Mouse (Mus musculus) embryonic facial prominence, embryonic 13.5 days (tissue): ENCODE results near the gene Exosc7. TPM values are rescaled to one million over a fixed set of nuclear protein-coding genes. Genes with fewer than 3 reads are reported as not detected.
A peak's percentile ranks its signal among the peaks of the same experiment; 100 is the strongest.

Source experiments
- ATAC-seq: fragments of 200-750 bp; cut with Nextera tagmentation; 2 replicates; pipeline ENCODE4 v1.8.0; 2017; ENCODE audit warnings: low read depth; ENCODE audit not compliant: insufficient number of reproducible peaks, insufficient read depth, low FRiP score, low TSS enrichment
- H3K27ac ChIP-seq: fragments of 300-500 bp; sonication (generic); 2 replicates; pipeline ENCODE4 v1.5.1; 2015; ENCODE audit warnings: moderate library complexity, mild to moderate bottlenecking, inconsistent platforms
- H3K27me3 ChIP-seq: fragments of 300-500 bp; sonication (generic); 2 replicates; pipeline ENCODE4 v1.6.1; 2015; ENCODE audit warnings: mild to moderate bottlenecking, inconsistent platforms
- H3K36me3 ChIP-seq: fragments of 300-500 bp; sonication (generic); 2 replicates; pipeline ENCODE4 v1.6.1; 2015; ENCODE audit warnings: mild to moderate bottlenecking, inconsistent platforms
- H3K4me1 ChIP-seq: fragments of 300-500 bp; sonication (generic); 2 replicates; pipeline ENCODE4 v1.6.1; 2015; ENCODE audit warnings: inconsistent platforms
- H3K4me2 ChIP-seq: fragments of 300-500 bp; sonication (generic); 2 replicates; pipeline ENCODE4 v1.6.1; 2015; ENCODE audit warnings: moderate library complexity, mild to moderate bottlenecking, inconsistent platforms
- H3K4me3 ChIP-seq: fragments of 300-500 bp; sonication (generic); 2 replicates; pipeline ENCODE4 v1.5.1; 2015; ENCODE audit warnings: mild to moderate bottlenecking, inconsistent platforms
- H3K9ac ChIP-seq: fragments of 300-500 bp; sonication (generic); 2 replicates; pipeline ENCODE4 v1.6.1; 2015; ENCODE audit warnings: mild to moderate bottlenecking, inconsistent platforms
- H3K9me3 ChIP-seq: fragments of 300-500 bp; sonication (generic); 2 replicates; pipeline ENCODE4 v1.6.1; 2016; ENCODE audit warnings: inconsistent platforms
- WGBS: fragments of 180-500 bp; shearing (Covaris S2); methylation state at CpG from one replicate; pipeline ENCODE4 v1.1.7; 2015; ENCODE audit warnings: mixed read lengths; 5-methylcytosine and 5-hydroxymethylcytosine counted together
- polyA plus RNA-seq: library from polyadenylated mRNA; unstranded; fragments of >200 nt; fragmentation: Nextera tagmentation; extraction: Ambion mirVana; gene quantifications from 2 replicates; pipeline ENCODE4 v1.2.1, GENCODE M21; 2015

Gene Exosc7
- polyA plus RNA-seq, result 99.4 and 104 TPM in 2 replicates

GRCm38 (mm10) chr9:123112805-123113521 lies at the start of gene Exosc7, which contains the start of gene Zdhhc3:
Exosc7 (plus strand) TSS chr9:123113215.
Zdhhc3 (minus strand) TSS chr9:123113205.
- peaks cover 11% of the 10 kb centered on the region for H3K36me3 ChIP-seq
- H3K4me3 ChIP-seq, result peak within 1 kb of the TSS; percentile 95
- no peaks in the 10 kb centered on the region for H3K27me3 ChIP-seq
- H3K9me3 ChIP-seq, result no peaks in the 10 kb centered on the region
- H3K9ac ChIP-seq, result peak within 1 kb of the TSS; percentile 97
- peak within 1 kb of the TSS; percentile 93 for H3K27ac ChIP-seq
- under 1% methylated on average over 78 of the region's 79 CpGs for WGBS
- ATAC-seq, result peak; percentile 89
- peaks cover 15% of the 10 kb centered on the region for H3K4me1 ChIP-seq
- H3K4me2 ChIP-seq, result peak within 1 kb of the TSS; percentile 79

DNA sequence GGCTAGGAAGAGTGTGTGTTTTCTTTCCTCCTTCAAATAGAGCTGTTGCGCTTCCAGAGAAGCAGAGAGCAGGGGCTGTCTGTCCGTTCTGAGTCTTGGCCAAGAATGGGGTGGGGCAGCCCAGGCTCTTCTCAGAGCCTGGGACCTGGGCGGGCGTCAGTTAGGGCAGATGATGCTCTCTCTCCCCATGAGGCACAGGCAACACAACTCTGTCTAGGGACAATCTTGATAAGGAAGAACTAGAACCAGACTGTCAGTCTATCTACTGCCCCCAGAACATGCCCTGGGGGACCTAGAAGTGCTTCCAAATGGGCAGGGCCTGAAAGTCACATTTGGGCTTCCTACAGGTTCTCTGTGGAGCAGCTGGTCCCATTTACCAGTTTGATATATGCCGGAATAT lies 33.9 kb upstream of the Exosc7 start:
- Histone ChIP-seq H3K4me1 (no peaks in the 10 kb centered on the region), H3K9ac (no peak overlapping the region), H3K27me3 (no peaks in the 10 kb centered on the region), H3K9me3 (no peaks in the 10 kb centered on the region), H3K4me3 (no peak overlapping the region), H3K4me2 (no peak overlapping the region), H3K27ac (no peak overlapping the region), H3K36me3 (peaks cover 93% of the 10 kb centered on the region)
- 88% methylated on average over 5 of the region's 5 CpGs for WGBS
- no peak for ATAC-seq

DNA sequence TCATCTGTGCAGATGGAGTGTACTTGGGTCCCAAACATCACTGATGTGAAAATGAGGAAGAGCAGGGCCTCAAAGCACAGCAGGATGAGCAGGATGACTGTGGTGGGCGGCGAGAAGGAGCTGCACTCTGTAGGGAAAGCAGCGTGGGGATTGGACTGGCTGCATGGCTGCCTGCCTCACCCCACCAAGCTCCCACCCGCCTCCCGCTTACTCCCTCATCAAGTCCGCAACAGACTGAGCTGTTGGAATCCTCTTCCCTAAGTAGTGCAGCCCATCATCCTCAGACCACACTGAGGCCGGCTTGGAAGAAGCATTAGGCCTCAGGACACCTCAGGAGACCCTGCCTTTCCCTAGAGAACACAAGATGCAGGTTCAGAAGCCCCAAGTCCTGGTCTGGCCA lies 32.7 kb upstream of the Exosc7 start:
- no peak overlapping the region for H3K9ac ChIP-seq
- H3K4me3 ChIP-seq, result no peak overlapping the region
- 92% methylated on average over 7 of the region's 7 CpGs for WGBS
- H3K4me1 ChIP-seq, result no peaks in the 10 kb centered on the region
- H3K36me3 ChIP-seq, result peaks cover 96% of the 10 kb centered on the region
- no peak for ATAC-seq
- H3K27ac ChIP-seq, result no peak overlapping the region
- H3K9me3 ChIP-seq, result no peaks in the 10 kb centered on the region
- no peaks in the 10 kb centered on the region for H3K27me3 ChIP-seq
- H3K4me2 ChIP-seq, result no peak overlapping the region

DNA sequence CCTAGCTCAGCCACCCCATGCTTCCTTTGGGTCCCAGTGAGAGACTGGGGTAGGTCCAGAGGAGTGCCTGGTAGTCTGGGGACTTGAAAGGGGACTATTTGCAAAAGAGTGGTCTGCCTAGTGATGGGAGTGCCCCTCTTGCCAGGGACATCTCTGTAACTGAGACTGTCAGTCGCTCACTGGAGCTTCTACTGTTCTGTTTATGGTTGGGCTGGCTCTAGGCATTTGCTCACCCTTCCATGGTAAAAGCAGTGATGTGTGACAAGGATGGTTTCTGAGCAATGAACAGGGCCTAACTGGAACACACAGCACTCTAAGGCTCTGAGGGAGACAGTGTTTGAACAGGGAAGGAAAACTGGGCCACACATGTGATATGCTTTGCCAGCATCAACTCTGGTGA lies 32.2 kb upstream of the Exosc7 start:
- H3K4me2 ChIP-seq, result no peak overlapping the region
- H3K27ac ChIP-seq, result no peak overlapping the region
- 91% methylated on average over 1 of the region's 1 CpGs for WGBS
- no peaks in the 10 kb centered on the region for H3K4me1 ChIP-seq
- no peaks in the 10 kb centered on the region for H3K9me3 ChIP-seq
- ATAC-seq, result no peak
- no peak overlapping the region for H3K4me3 ChIP-seq
- no peaks in the 10 kb centered on the region for H3K27me3 ChIP-seq
- peaks cover 96% of the 10 kb centered on the region for H3K36me3 ChIP-seq
- H3K9ac ChIP-seq, result no peak overlapping the region

DNA sequence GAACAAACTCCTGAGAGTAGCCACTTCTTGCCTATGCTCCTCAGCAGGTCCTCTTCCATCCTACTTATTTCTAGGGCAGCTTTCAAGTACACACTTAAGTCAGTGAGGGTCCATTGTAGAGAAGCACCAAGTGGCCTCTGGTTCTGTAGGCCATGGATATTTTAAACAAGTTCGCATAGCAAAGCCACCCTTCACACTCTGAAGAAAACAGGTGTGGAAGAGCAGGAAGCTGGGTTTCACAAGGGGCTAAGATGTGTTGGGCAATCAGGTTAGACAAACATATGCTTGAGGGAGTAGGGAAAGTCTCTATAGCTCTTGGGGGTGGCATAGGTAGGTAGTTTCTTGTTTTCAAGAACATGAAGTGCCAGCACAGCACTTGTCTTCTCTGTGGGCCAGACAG lies 27.6 kb upstream of the Exosc7 start:
- Histone ChIP-seq H3K4me3 (no peak overlapping the region), H3K36me3 (peaks cover 96% of the 10 kb centered on the region), H3K4me1 (no peaks in the 10 kb centered on the region), H3K9me3 (no peaks in the 10 kb centered on the region), H3K27ac (no peak overlapping the region), H3K9ac (no peak overlapping the region), H3K4me2 (no peak overlapping the region), H3K27me3 (no peaks in the 10 kb centered on the region)
- 83% methylated on average over 1 of the region's 1 CpGs for WGBS
- no peak for ATAC-seq

- Histone ChIP-seq H3K27ac (no peak overlapping the region), H3K9me3 (no peaks in the 10 kb centered on the region), H3K9ac (no peak overlapping the region), H3K36me3 (peaks cover 86% of the 10 kb centered on the region), H3K4me2 (no peak overlapping the region), H3K4me3 (no peak overlapping the region), H3K4me1 (no peaks in the 10 kb centered on the region), H3K27me3 (no peaks in the 10 kb centered on the region)
- WGBS, result 68% methylated on average over 3 of the region's 3 CpGs
- ATAC-seq, result no peak
These were observed 25.5 kb upstream of the Exosc7 start for GRCm38 (mm10) chr9:123087558-123087957.

- H3K4me1 ChIP-seq, result no peaks in the 10 kb centered on the region
- no peak overlapping the region for H3K4me3 ChIP-seq
- no peak for ATAC-seq
- no peak overlapping the region for H3K9ac ChIP-seq
- no peak overlapping the region for H3K4me2 ChIP-seq
- peaks cover 78% of the 10 kb centered on the region for H3K36me3 ChIP-seq
- no peaks in the 10 kb centered on the region for H3K27me3 ChIP-seq
- no peaks in the 10 kb centered on the region for H3K9me3 ChIP-seq
- H3K27ac ChIP-seq, result no peak overlapping the region
- WGBS, result 87% methylated on average over 4 of the region's 4 CpGs
These were observed 22.2 kb upstream of the Exosc7 start for GRCm38 (mm10) chr9:123090844-123091243.

DNA sequence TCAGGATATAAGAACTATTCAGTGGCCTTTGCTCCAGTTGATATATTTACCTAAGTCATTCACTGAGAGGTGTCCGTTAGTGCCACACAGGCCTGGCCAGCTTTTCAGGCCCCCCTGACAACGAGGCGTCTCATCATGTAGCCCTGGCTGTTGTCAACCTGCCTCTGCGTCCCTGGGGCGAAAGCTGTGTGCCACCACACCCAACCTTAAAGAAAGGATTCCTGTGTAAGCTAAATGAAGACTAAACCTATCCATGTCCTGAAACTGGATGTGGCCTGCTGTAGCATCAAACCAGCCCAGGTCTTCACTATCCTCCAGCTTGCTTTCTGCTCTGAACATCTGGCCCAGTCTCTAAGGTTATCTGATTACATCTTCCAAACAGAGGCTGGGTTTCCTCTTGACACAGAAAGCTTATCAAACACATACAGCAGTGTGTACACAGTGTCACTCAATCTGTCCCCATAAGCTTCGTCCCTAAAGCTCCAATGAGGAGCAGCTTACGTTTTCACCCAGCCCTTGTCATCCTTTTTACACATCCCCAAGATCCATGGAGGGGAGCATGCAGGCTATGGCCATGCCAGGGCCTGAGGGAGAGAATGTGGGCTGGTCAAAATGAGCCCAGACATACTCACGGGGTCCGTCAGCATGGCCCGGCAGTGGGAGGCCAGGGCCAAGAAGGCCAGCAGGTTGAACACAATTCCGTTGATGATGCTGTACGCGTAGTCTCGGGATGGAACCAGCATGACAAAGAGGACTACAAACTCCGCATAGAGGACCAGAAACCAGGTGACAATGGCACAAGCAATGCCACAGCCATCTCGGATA lies 13.2 kb upstream of the Exosc7 start:
- no peak overlapping the region for H3K27ac ChIP-seq
- H3K4me1 ChIP-seq, result no peaks in the 10 kb centered on the region
- H3K9ac ChIP-seq, result no peak overlapping the region
- no peaks in the 10 kb centered on the region for H3K9me3 ChIP-seq
- ATAC-seq, result no peak
- no peak overlapping the region for H3K4me3 ChIP-seq
- WGBS, result 94% methylated on average over 16 of the region's 16 CpGs
- H3K36me3 ChIP-seq, result peaks cover 65% of the 10 kb centered on the region
- no peaks in the 10 kb centered on the region for H3K27me3 ChIP-seq
- H3K4me2 ChIP-seq, result no peak overlapping the region

DNA sequence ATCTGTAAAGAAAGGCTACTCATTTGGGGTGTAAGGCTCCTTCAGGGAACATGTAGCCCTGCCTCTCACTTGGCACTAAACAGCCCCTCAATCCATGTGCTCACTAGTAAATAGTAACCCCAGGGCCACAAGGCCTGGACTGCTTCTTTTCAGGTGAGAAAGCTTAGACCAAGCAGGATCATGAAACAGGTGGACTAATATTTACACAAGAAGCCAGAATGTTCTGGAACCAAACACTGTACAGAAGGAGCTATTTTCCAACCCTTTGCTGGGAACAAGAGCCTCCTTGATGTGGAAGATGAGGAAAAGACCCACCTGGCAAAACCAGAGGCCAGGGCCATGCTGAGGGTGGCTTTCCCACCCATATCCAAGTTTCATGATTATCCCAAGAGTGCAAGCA lies 9.6 kb upstream of the Exosc7 start:
- no peak overlapping the region for H3K9ac ChIP-seq
- no peaks in the 10 kb centered on the region for H3K4me1 ChIP-seq
- H3K4me2 ChIP-seq, result no peak overlapping the region
- no peak for ATAC-seq
- H3K27me3 ChIP-seq, result no peaks in the 10 kb centered on the region
- H3K4me3 ChIP-seq, result no peak overlapping the region
- no peak overlapping the region for H3K27ac ChIP-seq
- peaks cover 39% of the 10 kb centered on the region for H3K36me3 ChIP-seq
- H3K9me3 ChIP-seq, result no peaks in the 10 kb centered on the region

- Histone ChIP-seq H3K4me2 (no peak overlapping the region), H3K27ac (no peak overlapping the region), H3K4me1 (no peaks in the 10 kb centered on the region), H3K9ac (no peak overlapping the region), H3K9me3 (no peaks in the 10 kb centered on the region), H3K36me3 (peaks cover 31% of the 10 kb centered on the region), H3K27me3 (no peaks in the 10 kb centered on the region), H3K4me3 (no peak overlapping the region)
- no peak for ATAC-seq
These were observed 8.7 kb upstream of the Exosc7 start for GRCm38 (mm10) chr9:123104362-123104761.

DNA sequence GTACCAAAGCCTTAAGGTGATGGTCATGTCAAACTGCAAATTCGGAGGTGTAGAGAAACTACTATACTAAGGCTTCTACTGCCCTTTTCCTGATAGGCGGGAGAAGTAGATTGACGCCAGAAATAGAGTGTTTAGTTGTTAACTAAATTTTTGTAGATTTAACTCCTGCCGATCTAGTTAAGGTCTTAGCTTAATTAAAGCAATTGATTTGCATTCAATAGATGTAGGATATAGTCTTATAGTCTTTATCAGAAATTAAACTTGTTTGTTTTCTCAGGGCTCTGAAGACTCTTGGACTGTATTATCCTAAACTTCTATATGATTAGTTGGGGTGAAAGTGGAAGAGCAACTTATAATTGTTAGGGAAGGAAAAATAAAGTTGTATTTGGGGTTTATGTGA lies 5.8 kb upstream of the Exosc7 start:
- Histone ChIP-seq H3K9me3 (no peaks in the 10 kb centered on the region), H3K9ac (no peak overlapping the region), H3K4me2 (no peak overlapping the region), H3K27me3 (no peaks in the 10 kb centered on the region), H3K36me3 (peaks cover 15% of the 10 kb centered on the region; the same call in 1 of the 2 replicates), H3K27ac (no peak overlapping the region), H3K4me1 (peaks cover 8% of the 10 kb centered on the region), H3K4me3 (no peak overlapping the region)
- ATAC-seq, result no peak
- WGBS, result 92% methylated on average over 4 of the region's 4 CpGs

GRCm38 (mm10) chr9:123109188-123109587 lies 3.8 kb upstream of the Exosc7 start:
- 86% methylated on average over 7 of the region's 7 CpGs for WGBS
- no peak for ATAC-seq

More at GRCm38 (mm10) chr9:123109188-123109587, 3.8 kb upstream of the Exosc7 start:
- H3K36me3 ChIP-seq, result peaks cover 14% of the 10 kb centered on the region; the same call in 1 of the 2 replicates
- no peak overlapping the region for H3K4me3 ChIP-seq
- H3K27me3 ChIP-seq, result no peaks in the 10 kb centered on the region
- peaks cover 15% of the 10 kb centered on the region for H3K4me1 ChIP-seq
- no peak overlapping the region for H3K9ac ChIP-seq
- no peak overlapping the region for H3K4me2 ChIP-seq
- no peak overlapping the region for H3K27ac ChIP-seq
- H3K9me3 ChIP-seq, result no peaks in the 10 kb centered on the region
